Mouse (Mus musculus) testis, postnatal 10 days (tissue): ENCODE results near the gene Olfr800.

Source experiments
- DNase-seq: peaks from one replicate; pipeline ENCODE4 v3.0.0; 2021; ENCODE audit warnings: low spot score

The Olfr800 gene

DNA sequence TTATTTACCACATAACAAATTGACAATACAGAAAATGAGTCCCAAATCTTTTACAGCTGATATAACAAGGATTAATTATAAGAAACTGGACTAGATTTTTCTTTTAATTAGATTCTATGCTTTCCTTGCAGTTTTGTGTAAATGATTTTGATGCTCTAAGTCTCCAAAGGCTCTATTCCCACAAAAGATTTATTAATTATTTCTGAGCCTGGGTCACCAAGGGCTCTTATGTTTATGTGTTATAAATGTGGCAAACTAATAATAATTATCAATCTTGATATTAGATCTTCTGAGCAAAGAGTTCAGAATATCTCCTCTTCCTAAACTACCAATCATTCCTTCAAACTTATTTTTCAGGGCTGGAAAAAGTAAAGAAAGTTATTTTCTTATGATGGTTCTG lies at the start of gene Olfr800:
Gene Olfr800 (plus strand): TSS at position 301 of the 400 bp plus-strand sequence.
- DNase-seq, result no peak

DNA sequence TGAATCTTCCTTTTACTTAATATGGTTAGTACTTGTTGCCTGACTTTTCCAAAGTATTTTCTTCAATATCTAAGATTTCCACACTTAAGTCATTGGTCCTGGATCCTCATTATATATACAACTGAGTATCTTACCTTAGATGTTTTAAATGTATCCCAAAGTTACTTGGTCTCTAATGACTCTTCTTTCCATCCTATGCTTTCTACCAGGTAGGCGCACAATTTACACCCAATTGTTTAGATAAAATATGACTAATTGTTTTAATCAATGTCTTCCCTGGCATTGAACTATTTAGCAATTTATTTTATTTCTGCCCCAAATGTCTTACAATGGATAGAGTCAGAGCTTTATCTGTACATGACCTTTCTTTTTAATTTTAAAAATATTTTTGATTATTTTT lies 45.0 kb upstream of the Olfr800 start, which contains the start of gene Olfr796:
Gene Olfr796 (minus strand): TSS at position 101 of the 400 bp plus-strand sequence.
- DNase-seq, result no peak

DNA sequence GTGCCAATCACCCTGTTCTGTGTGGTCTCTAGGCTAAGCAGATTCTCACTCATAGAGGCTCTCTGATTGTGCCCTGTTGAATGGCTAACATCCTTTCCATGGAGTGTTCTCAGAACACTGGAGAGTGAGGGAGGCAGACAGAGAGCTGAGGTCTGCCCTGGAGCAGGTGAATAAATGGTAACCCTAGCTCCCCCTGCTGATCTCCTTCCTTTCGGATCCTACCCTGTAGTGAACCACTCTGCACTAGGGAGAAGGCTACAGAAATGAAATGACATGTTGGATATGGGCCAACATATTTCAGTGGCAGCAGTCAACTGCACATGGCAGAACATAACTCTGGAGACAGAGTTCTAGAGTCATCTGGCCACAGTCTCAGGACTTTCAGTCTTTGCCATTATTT lies 35.8 kb upstream of the Olfr800 start:
- DNase-seq, result no peak

DNA sequence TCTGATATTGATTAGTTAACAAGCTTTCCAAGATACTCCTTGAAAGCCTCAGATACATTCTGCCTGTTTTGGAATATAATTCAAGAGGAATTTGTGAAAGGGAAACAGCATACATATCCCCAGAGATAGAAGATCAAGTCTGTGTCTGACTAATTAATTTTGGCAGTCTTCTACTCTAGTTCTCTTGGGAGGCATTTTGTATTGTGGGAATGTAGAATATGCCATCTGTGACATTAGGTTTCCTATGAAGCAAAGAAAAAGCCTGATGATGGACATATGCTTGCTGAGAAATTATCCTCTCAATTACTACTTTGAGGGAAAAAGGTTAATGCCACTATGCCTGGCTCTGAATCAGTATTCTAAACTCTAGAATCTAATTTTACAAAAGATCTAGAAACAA lies 34.2 kb upstream of the Olfr800 start:
- no peak for DNase-seq

DNA sequence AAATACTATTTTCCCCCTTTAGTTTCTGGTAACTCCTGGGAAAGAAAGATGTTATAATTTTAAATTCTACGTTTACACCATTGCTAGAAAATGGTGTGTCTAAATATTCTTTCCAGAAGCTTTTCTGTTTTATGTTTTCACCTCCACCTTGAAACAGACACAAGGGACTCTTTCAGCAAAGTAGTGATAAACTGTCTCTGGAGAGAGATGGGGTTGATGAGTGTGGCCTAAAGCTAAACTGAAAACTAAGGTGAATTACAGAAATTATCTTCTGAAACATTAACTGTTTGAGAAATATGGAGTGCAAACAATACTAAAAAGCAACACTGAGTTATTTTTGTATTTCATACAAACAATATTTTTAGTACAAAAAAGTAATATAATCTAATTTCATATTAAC lies 29.7 kb upstream of the Olfr800 start, which contains the start of gene Olfr798:
Gene Olfr798 (minus strand): TSS at position 101 of the 400 bp plus-strand sequence.
- DNase-seq, result no peak

DNA sequence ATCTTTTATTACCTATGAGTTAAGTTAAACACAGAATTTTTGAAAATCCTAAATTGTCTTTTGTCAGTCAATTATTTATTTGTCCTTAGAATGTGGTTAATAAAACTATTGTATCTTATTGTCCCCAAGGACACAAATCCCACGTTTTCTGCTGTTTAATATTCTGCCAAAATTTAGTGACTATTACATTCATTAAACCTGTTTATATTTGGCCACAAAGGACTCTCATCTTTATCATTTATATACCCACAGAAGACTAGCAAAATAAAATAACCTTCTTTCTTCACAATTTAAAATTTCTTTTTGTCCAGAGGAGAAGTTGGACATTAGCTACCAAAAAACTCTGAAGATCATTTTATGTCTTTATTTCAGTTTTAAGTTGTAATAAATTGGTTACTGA lies 20.3 kb upstream of the Olfr800 start, which contains the start of gene Olfr799:
Gene Olfr799 (plus strand): TSS at position 301 of the 400 bp plus-strand sequence.
- no peak for DNase-seq

DNA sequence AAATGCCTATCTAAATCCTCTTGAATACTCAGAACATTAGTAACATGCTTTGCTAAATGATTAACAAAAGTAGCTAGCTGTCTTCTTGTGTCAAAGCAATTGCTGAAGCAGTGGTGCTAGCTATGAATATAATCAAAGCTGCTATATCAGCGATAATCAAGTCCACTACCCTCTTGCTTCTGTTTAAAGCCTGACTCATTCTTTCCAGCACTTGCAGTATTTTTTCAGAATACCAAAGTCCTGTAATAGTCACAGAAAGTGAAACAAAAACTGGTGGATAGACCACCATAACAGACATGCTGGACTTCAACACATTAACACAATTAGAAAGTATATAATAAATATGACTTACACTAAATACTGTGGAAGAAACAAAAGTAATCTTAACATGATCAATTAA lies 5.7 kb upstream of the Olfr800 start:
- no peak for DNase-seq

DNA sequence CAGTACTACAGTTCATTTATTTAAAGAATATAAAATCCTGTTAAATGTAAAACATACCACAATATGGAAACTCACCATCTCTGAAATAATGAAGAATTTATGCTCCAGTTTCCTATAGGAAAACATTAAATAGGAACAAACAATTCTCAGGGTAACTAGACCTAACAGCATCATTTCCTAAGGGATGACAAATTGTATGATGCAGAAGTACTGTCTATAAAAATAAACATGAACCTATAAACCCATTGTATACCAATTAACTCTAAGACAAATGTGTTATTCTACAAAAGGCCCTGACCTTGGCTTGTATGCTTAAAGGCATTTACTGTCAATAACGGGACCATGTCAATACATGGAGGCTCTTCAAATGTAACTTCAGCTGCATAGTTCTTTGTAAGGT lies 16.3 kb downstream of the Olfr800 start, which contains the start of gene Olfr801:
Gene Olfr801 (minus strand): TSS at position 101 of the 400 bp plus-strand sequence.
- no peak for DNase-seq

DNA sequence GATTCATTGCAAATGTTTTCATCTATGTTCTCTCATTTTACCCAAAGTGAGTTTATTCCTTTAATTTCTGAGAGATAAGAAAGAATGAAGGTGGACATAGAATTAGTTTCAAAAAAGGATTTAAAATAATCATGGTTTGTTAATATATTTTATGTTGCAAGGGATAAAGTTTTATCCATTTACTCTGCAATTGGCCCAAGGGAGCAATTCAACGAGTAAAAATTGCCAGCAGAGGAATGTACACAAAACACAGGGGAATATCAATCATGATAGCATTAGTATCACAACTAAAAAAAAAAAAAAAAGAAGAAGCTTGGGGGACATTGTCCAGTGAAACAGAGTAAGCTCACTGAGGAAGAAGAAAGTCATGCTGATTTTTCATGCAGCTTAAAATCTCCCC lies 30.6 kb downstream of the Olfr800 start, which contains the start of gene Olfr802:
Gene Olfr802 (minus strand): TSS at position 101 of the 400 bp plus-strand sequence.
- DNase-seq, result no peak

DNA sequence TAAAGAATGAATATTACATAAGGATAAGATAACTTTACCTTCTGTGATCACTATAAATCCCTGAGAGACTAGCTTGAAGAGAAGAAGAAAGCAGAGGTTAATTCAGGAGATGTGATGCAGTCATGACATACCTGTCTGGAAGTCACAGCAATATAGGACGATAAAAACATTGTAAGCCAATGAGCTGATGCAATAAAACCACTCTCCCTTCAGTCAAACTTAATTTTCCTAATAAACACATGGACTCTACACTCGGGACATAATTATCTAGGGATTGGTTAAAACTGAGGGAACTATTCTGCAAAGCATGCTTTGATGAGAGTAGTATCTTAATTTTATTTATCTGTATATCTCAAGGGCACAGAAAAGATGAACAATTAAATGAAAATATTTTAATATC lies 36.7 kb downstream of the Olfr800 start, which contains the start of gene Olfr803:
Gene Olfr803 (minus strand): TSS at position 101 of the 400 bp plus-strand sequence.
- DNase-seq, result no peak

DNA sequence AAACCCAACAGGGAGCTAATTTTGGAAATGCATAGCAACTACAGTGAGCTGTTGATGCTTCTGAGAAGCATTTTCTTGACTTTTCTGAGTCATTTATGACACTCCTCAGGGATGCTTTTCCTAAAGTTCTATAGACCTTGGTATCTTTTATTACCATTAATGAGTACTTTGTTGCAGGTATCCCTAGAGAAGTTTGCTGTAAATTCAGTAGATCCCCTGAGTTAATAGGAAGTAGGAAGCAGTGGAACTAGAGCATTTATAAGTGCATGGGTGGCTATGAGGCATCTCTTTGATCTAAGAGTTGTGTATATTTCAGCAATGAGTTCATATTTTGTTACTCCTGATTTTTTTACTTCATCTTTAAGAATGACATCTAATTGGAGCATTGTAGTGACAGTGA lies 45.4 kb downstream of the Olfr800 start, which contains the start of gene Olfr804:
Gene Olfr804 (plus strand): TSS at position 301 of the 400 bp plus-strand sequence.
- DNase-seq, result no peak
